Mouse (Mus musculus): ENCODE measurements at regions not wholly inside any gene's neighbourhood (a gene's known extent, or its start where the extent isn't known, plus 50 kb on each side); places are given as distances from the start of the nearest gene placed in this dataset.

DNA sequence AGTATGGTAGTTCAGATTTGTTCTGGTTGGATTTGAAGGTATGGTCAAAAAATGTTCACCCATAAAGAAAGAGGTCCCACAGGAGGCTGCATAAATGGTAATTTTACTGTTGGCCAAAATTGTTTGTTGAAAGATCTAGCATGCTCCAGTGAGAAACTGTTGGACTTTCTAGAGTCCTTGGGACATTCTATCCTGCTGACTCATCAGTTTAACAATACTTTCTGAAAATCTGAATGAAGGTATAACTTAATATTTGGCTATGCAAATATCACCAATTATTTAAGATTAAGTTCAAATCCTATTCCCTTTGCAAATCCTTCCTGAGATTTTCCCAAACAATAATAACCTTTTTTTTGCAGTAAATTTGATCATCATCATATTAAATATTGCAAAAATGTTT lies 257.3 kb downstream of the Sim1 start:
- TF ChIP-seq MAX (IDR thresholded peaks at IDR 0.05; ENCODE audit: low read length) = no peak
- TF ChIP-seq MXI1 (IDR thresholded peaks at IDR 0.05; ENCODE audit: low read depth, low read length) = no peak
- no peak for TF ChIP-seq MYB (IDR thresholded peaks at IDR 0.05; ENCODE audit: low read depth, low read length)
- TF ChIP-seq POLR2AphosphoS5 (IDR thresholded peaks at IDR 0.05; ENCODE audit: borderline replicate concordance, low read depth, low read length) = no peak
- TF ChIP-seq MAZ (IDR thresholded peaks at IDR 0.05; ENCODE audit: low read depth, low read length) = no peak
- no peak for TF ChIP-seq CHD2 (IDR thresholded peaks at IDR 0.05; ENCODE audit: low read length)
- peak; percentile 62; the same call in 1 of the 2 replicates for TF ChIP-seq MAFK (IDR thresholded peaks at IDR 0.05; ENCODE audit: borderline replicate concordance, low read depth, low read length)
- H3K4me1 ChIP-seq (ENCODE audit: control insufficient read depth in 1 of 2, insufficient read depth in 2 of 2, low read length in 2 of 2) = no peaks in the 10 kb centered on the region
- no peaks in the 10 kb centered on the region for H3K36me3 ChIP-seq (ENCODE audit: control insufficient read depth in 1 of 2, insufficient read depth in 2 of 2, low read length in 2 of 2)
- H3K9ac ChIP-seq (ENCODE audit: control insufficient read depth, low read depth, low read length, poor library complexity, severe bottlenecking) = no peak overlapping the region
- no peaks in the 10 kb centered on the region for H3K79me2 ChIP-seq (ENCODE audit: control insufficient read depth, insufficient read depth, low read length, poor library complexity)
- H3K27ac ChIP-seq (ENCODE audit: control insufficient read depth, low read depth, low read length) = no peak overlapping the region
- no peak overlapping the region for H3K4me3 ChIP-seq (ENCODE audit: control insufficient read depth in 1 of 2, insufficient read depth in 1 of 2, low read depth in 2 of 2, low read length in 2 of 2)
- no peaks in the 10 kb centered on the region for H3K9me3 ChIP-seq (replicated peaks; ENCODE audit: insufficient read depth, low read length)
- no peak for DNase-seq (ENCODE audit: low read depth, low spot score)
- no peaks in the 10 kb centered on the region for H3K27me3 ChIP-seq (ENCODE audit: control insufficient read depth in 1 of 2, insufficient read depth in 2 of 2, low read length in 2 of 2)

DNA sequence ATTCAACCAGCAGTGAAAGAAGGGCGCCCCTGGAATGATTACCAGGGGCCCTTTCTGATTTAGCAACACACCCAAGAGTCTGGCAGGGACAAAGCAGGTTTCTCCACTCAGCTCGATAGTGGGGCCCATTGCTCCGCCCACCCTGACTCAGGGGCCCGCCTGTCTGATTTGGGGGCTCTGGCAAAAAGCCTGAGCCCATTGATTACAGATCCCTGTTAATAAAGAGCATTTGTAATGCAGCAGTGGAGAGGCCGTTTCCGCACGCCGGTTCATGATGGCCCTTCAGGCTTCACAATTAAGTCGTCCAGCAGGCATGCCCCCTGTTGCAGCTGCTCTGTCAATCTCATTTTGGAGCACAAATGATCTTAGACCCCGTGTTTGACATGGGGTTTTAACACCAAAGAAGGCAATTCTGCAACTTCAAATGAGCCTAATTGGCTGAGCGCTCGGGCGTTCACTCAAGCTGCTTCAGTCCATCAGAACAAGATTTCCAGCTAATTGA lies 259.0 kb downstream of the Sim1 start:
- no peaks in the 10 kb centered on the region for H3K9me3 ChIP-seq (replicated peaks; ENCODE audit: insufficient read depth, low read length)
- H3K79me2 ChIP-seq (ENCODE audit: control insufficient read depth, insufficient read depth, low read length, poor library complexity) = no peaks in the 10 kb centered on the region
- no peak overlapping the region for H3K27ac ChIP-seq (ENCODE audit: control insufficient read depth, low read depth, low read length)
- no peaks in the 10 kb centered on the region for H3K27me3 ChIP-seq (ENCODE audit: control insufficient read depth in 1 of 2, insufficient read depth in 2 of 2, low read length in 2 of 2)
- H3K9ac ChIP-seq (ENCODE audit: control insufficient read depth, low read depth, low read length, poor library complexity, severe bottlenecking) = no peak overlapping the region
- no peak for DNase-seq (ENCODE audit: low read depth, low spot score)
- no peak for TF ChIP-seq RAD21 (IDR thresholded peaks at IDR 0.05; ENCODE audit: low read depth, low read length)
- no peak for TF ChIP-seq MEF2A (IDR thresholded peaks at IDR 0.05; ENCODE audit: extremely low read depth, insufficient replicate concordance, low read depth, low read length, poor library complexity, severe bottlenecking)
- TF ChIP-seq BHLHE40 (IDR thresholded peaks at IDR 0.05; ENCODE audit: borderline replicate concordance, low read depth, low read length) = no peak
- no peak for TF ChIP-seq CHD1 (IDR thresholded peaks at IDR 0.05; ENCODE audit: low read depth, low read length)
- no peak for TF ChIP-seq KAT2A (conservative IDR thresholded peaks at IDR 0.05; ENCODE audit: low read depth, low read length)
- no peak for TF ChIP-seq USF2 (IDR thresholded peaks at IDR 0.05; ENCODE audit: borderline replicate concordance in 1 of 2, insufficient read depth in 1 of 2, low read depth in 1 of 2, low read length in 2 of 2)
- no peak for TF ChIP-seq POLR2AphosphoS5 (IDR thresholded peaks at IDR 0.05; ENCODE audit: borderline replicate concordance, low read depth, low read length)
- no peak for TF ChIP-seq NRF1 (IDR thresholded peaks at IDR 0.05; ENCODE audit: insufficient read depth, low read depth, low read length, poor library complexity, severe bottlenecking)
- TF ChIP-seq ZNF384 (IDR thresholded peaks at IDR 0.05; ENCODE audit: low read depth, low read length) = no peak
- no peak for TF ChIP-seq ELF1 (IDR thresholded peaks at IDR 0.05; ENCODE audit: low read depth, low read length)
- no peak for TF ChIP-seq USF1 (IDR thresholded peaks at IDR 0.05; ENCODE audit: low read depth, low read length)
- no peak for TF ChIP-seq GABPA (IDR thresholded peaks at IDR 0.05; ENCODE audit: low read depth, low read length)
- no peak for TF ChIP-seq MYC (IDR thresholded peaks at IDR 0.05; ENCODE audit: low read depth, low read length)
- TF ChIP-seq MXI1 (IDR thresholded peaks at IDR 0.05; ENCODE audit: low read depth, low read length) = no peak
- TF ChIP-seq E2F4 (IDR thresholded peaks at IDR 0.05; ENCODE audit: borderline replicate concordance, low read depth, low read length) = no peak
- no peak for TF ChIP-seq RCOR1 (IDR thresholded peaks at IDR 0.05; ENCODE audit: low read depth, low read length)
- no peak for TF ChIP-seq ZKSCAN1 (IDR thresholded peaks at IDR 0.05; ENCODE audit: low read depth, low read length)
- TF ChIP-seq UBTF (IDR thresholded peaks at IDR 0.05; ENCODE audit: borderline replicate concordance, insufficient read depth, low read depth, low read length) = no peak
- TF ChIP-seq POLR2A (IDR thresholded peaks at IDR 0.05; ENCODE audit: control insufficient read depth in 1 of 2, insufficient read depth in 1 of 2, low read depth in 1 of 2, low read length in 2 of 2, poor library complexity in 1 of 2) = no peak
- H3K36me3 ChIP-seq (ENCODE audit: control insufficient read depth in 1 of 2, insufficient read depth in 2 of 2, low read length in 2 of 2) = no peaks in the 10 kb centered on the region
- H3K4me1 ChIP-seq (ENCODE audit: control insufficient read depth in 1 of 2, insufficient read depth in 2 of 2, low read length in 2 of 2) = no peaks in the 10 kb centered on the region
- H3K4me3 ChIP-seq (ENCODE audit: control insufficient read depth in 1 of 2, insufficient read depth in 1 of 2, low read depth in 2 of 2, low read length in 2 of 2) = no peak overlapping the region
